Mouse (Mus musculus): ENCODE data around the gene Plxna1.

Plxna1 gene

DNA sequence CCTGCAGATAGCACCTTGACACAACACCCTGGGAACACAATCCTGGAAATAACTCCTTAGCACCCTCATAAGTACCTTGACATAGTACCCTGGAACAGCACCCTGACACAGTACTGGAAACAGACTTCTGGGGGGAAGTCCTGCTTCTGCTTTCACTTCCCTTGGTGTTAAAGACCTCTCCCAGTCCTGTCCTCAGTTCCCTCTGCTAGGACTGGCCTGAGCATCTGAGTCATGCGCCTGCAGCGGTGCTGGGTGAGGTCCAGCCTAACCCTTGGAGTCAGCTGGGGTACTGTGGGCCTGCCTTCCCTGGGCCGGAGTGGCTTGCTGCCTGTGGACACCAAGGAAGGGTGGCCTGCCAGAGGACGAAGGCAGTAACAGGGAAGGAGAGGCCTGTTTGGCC, 81.9 kb downstream of the Plxna1 start:
- peak; percentile 61 to 64 for DNase-seq

DNA sequence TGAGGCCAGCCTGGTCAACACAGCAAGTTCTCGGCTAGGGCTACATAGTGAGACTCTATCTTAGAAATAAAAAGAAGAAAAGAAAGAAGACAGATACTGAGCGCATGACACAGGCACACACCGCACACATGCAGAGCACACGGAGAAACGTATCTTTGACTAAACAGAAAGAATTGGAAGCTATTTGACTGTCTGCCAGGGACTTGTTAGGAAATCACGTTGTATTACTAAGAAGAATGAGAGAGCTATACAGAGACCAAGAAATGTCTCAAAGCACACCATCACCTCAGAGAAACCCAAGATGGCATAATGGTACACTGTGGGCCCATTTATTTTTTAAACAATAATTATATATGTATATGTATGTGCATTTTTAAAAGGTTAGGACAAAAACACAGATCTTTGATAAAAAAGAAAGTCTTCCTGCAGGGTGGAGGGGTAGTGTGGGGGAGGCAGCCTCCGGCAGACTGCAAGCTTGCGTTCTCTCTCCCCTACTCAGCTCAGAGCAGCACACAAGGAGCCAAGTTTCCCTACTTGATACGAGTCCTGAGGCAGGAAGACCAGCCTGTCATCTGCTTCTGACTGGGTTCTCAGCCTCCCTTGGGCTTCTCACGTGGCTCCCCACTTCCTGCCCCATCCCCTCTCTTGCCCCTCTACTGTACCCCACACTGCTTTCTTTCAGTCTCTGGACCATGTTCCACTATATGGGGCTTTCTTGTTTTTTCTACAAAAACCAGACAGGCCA, 90.5 kb downstream of the Plxna1 start:
- DNase-seq, result no peak

GRCm38 (mm10) chr6:89267181-89267580, 95.2 kb downstream of the Plxna1 start:
- DNase-seq, result no peak
